Mouse (Mus musculus) hindbrain, embryonic 11.5 days (tissue): ENCODE results near the gene 4932438A13Rik. TPM values are rescaled to one million over a fixed set of nuclear protein-coding genes. Genes with fewer than 3 reads are reported as not detected.
A peak's percentile ranks its signal among the peaks of the same experiment; 100 is the strongest.

Source experiments
- ATAC-seq: fragments of 200-750 bp; cut with Nextera tagmentation; 2 replicates; pipeline ENCODE4 v1.8.0; 2017; ENCODE audit warnings: mild to moderate bottlenecking, moderate TSS enrichment, moderate library complexity; ENCODE audit not compliant: low FRiP score
- DNase-seq: peaks from one replicate; pipeline ENCODE4 v3.0.0-alpha.2; 2015; ENCODE audit warnings: low spot score
- H3K27ac ChIP-seq: fragments of 300-500 bp; sonication (generic); 2 replicates; pipeline ENCODE4 v1.5.1; 2014; ENCODE audit warnings: mild to moderate bottlenecking, low read depth, low read length
- H3K27me3 ChIP-seq: fragments of 300-500 bp; sonication (generic); 2 replicates; pipeline ENCODE4 v1.6.1; 2014; ENCODE audit warnings: mild to moderate bottlenecking, low read length, moderate library complexity, mixed read lengths; ENCODE audit not compliant: control insufficient read depth, insufficient read depth
- H3K36me3 ChIP-seq: fragments of 300-500 bp; sonication (generic); 2 replicates; pipeline ENCODE4 v1.6.1; 2014; ENCODE audit warnings: mild to moderate bottlenecking, low read length, moderate library complexity, mixed read lengths; ENCODE audit not compliant: control insufficient read depth, insufficient read depth
- H3K4me1 ChIP-seq: fragments of 300-500 bp; sonication (generic); replicated peaks from 2 replicates; pipeline ENCODE4 v1.6.1; 2014; ENCODE audit warnings: low read length, mixed read lengths; ENCODE audit not compliant: control insufficient read depth, insufficient read depth
- H3K4me2 ChIP-seq: fragments of 300-500 bp; sonication (generic); replicated peaks from 2 replicates; pipeline ENCODE4 v1.6.1; 2014; ENCODE audit warnings: mild to moderate bottlenecking, low read depth, low read length
- H3K4me3 ChIP-seq: fragments of 300-500 bp; sonication (generic); 2 replicates; pipeline ENCODE4 v1.5.1; 2014; ENCODE audit warnings: low read depth, low read length
- H3K9ac ChIP-seq: fragments of 300-500 bp; sonication (generic); 2 replicates; pipeline ENCODE4 v1.6.1; 2014; ENCODE audit warnings: low read depth, low read length
- H3K9me3 ChIP-seq: fragments of 300-500 bp; sonication (generic); 2 replicates; pipeline ENCODE4 v1.6.1; 2016; ENCODE audit warnings: low read length; ENCODE audit not compliant: control insufficient read depth
- WGBS: fragments of 180-500 bp; shearing (Covaris S2); extraction: QIAGEN DNeasy Blood & Tissue Kit; methylation state at CpG from one replicate; pipeline ENCODE4 v1.1.7; 2014; 5-methylcytosine and 5-hydroxymethylcytosine counted together
- polyA plus RNA-seq: library from polyadenylated mRNA; unstranded; fragments of >200 nt; fragmentation: Nextera tagmentation; extraction: Ambion mirVana; gene quantifications from 2 replicates; pipeline ENCODE4 v1.2.1, GENCODE M21; 2014

The 4932438A13Rik gene
- polyA plus RNA-seq, 1 experiment from 2014 or later, result 62.4 TPM

DNA sequence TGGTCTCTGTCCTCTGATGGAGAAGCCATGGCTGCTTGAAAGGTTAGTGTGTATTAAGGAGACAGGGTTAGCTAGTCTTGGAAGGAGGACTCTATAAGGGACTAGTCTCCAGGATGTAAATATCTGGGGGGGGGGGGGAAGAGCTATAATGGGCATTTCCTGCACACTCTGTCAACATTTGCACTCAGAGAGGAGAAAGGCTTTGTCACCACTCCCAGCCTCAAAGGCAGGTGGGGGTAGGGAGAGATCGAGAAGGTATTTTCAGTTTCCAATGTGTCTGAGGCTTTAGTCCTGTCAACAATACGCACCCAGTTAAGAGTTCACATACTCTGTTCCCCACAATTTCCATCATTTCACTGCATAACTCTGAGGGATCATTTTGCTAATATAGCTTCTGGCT, 28.1 kb upstream of the 4932438A13Rik start:
- Histone ChIP-seq H3K4me2 (no peak overlapping the region), H3K27me3 (no peaks in the 10 kb centered on the region), H3K4me1 (no peaks in the 10 kb centered on the region), H3K36me3 (no peaks in the 10 kb centered on the region), H3K9me3 (no peaks in the 10 kb centered on the region), H3K27ac (no peak overlapping the region), H3K9ac (no peak overlapping the region), H3K4me3 (no peak overlapping the region)
- 86% methylated on average over 2 of the region's 2 CpGs for WGBS
- DNase-seq (no peak), ATAC-seq (no peak)

DNA sequence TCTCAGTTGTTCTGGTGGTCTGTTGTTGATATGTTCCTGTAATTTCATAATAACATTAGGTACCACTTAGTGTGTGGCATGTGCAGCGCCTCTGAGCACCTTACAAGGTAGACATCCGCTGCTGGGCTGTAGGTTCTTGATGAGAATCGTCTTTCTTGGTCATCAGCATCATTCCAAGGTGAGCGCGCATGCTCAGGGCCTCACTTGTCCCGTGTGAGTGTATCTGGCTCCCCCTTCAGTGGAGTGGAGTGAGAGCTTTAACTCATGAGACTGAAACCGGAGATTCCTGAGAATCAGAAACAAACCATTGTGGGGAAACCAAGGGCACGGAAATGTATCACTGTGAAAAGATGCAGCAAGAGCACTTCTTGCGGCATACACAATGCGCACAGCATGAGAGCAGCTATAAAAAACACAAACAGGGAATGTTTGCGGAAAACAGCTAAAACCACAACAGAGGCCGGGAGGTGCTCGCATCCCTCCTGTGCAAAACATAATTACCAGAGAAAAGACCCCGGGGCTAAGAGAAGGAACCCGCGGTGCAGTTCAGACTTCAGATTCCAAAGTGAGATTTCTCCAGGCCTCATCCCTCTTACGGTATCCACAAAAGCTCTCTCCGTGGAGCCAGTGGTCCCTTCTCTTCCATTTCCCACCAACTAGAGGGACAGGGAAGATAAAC, 27.2 kb upstream of the 4932438A13Rik start:
- Histone ChIP-seq H3K9me3 (no peaks in the 10 kb centered on the region), H3K36me3 (no peaks in the 10 kb centered on the region), H3K27ac (no peak overlapping the region), H3K4me1 (no peaks in the 10 kb centered on the region), H3K4me2 (0 out of 2 replicates have a peak overlapping the region, but pooled peaks have one; percentile 11), H3K27me3 (no peaks in the 10 kb centered on the region), H3K9ac (0 out of 2 replicates have a peak overlapping the region, but pooled peaks have one; percentile 23), H3K4me3 (no peak overlapping the region)
- WGBS, result 17% methylated on average over 18 of the region's 18 CpGs
- DNase-seq, result peak; percentile 44
- ATAC-seq, result no peak

DNA sequence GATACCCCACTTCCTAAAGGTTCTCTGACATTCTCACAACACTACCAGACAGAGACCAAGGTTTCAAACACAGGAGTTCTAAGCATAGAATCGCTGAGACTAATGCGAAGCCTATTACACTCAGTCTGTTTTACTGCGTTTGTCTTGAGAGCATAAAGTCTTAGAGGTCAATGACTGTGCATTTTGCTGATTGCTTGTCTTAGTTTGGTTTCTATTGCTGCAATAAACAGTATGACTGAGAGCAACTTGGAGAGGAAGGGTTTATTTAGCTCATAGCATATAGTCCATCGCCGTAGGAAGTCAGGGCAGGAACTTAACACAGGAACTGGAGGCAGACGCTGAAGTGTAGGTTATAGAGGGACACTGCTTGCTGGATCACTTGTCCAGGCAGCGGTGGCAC, 26.1 kb upstream of the 4932438A13Rik start:
- H3K4me3 ChIP-seq, result no peak overlapping the region
- no peak overlapping the region for H3K27ac ChIP-seq
- 90% methylated on average over 7 of the region's 7 CpGs for WGBS
- H3K27me3 ChIP-seq, result no peaks in the 10 kb centered on the region
- H3K9me3 ChIP-seq, result no peaks in the 10 kb centered on the region
- DNase-seq, result no peak
- H3K4me2 ChIP-seq, result no peak overlapping the region
- no peaks in the 10 kb centered on the region for H3K4me1 ChIP-seq
- H3K36me3 ChIP-seq, result no peaks in the 10 kb centered on the region
- H3K9ac ChIP-seq, result no peak overlapping the region
- no peak for ATAC-seq

DNA sequence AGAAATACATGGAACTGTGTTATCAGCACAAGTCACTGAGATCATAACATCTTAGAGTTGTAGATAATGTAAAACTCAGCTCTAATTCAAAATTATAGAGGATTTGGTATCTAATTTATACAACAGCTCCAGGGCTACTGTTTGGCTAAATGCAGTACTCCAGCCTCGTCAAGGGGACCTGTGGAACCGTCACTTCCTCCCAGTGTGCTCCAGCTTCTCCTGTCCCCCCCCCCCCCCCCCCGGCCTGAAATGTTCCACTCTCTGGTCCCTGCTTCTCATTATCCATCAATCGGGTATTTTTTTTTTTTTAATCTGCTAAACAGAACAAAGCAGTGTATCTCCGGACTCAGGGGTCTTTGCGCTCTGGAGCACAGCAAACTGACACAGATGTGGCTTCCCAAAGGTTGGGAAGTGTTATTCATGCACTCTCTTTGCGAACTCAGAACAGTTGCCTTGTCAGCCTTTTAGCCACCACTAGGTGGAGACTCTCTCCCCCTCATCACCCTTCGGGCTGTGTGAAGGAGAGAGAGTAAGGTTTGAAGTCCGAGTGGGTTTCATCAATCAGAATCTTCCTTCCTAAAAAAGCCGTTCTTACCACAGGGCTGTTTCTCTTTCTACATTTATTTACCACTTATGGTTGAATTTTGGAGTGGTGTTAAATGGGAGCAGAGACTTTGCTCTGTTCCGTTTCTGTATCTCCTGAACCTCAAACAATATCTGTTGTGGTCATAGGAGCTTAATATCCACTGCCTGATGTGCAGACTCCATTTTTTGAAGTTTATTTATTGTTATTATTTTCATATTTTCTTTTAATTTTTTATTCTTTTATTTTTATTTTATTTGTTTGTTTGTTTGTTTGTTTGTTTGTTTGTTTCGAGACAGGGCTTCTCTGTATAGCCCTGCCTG, 22.0 kb upstream of the 4932438A13Rik start:
- no peaks in the 10 kb centered on the region for H3K36me3 ChIP-seq
- H3K9ac ChIP-seq, result no peak overlapping the region
- H3K4me3 ChIP-seq, result no peak overlapping the region
- ATAC-seq, result peak; percentile 89
- no peak overlapping the region for H3K27ac ChIP-seq
- H3K9me3 ChIP-seq, result no peaks in the 10 kb centered on the region
- no peak overlapping the region for H3K4me2 ChIP-seq
- WGBS, result 30% methylated on average over 10 of the region's 12 CpGs
- H3K4me1 ChIP-seq, result no peaks in the 10 kb centered on the region
- no peaks in the 10 kb centered on the region for H3K27me3 ChIP-seq
- DNase-seq, result peak; percentile 80

DNA sequence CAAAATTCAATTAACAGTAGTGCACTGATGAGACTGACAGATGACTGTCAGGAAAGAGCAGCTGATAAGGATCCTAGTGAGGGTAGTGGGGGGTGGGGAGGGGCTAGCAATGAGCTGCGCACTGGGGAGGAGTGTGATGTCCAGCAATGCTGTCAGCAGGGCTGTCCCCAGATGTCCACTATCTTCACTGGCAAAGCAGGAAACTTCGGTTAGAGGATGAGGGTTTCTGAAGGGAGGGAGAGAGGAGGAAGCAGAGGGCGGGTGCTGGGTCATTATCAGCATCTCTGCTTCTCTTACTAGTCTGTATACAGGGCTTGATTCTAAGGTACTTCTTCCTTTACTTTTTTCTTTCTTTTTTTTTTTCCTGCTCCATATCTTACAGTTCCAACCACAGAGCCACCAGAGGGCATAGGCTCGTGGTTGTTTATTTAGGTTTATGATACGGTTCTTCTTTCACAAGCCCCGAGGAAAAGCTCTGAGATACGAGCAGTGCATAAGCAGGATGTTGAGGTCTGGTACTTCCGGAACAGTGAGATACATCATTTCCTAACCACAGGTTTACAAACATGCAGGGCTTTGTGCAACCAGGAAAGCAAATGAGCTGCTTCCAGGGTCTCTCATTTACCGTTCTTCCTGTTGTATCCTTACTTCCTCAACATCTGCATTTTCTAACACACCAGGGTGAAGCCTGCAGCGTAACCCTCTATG, 9.0 kb upstream of the 4932438A13Rik start:
- Histone ChIP-seq H3K36me3 (no peaks in the 10 kb centered on the region), H3K27ac (no peak overlapping the region)

DNA sequence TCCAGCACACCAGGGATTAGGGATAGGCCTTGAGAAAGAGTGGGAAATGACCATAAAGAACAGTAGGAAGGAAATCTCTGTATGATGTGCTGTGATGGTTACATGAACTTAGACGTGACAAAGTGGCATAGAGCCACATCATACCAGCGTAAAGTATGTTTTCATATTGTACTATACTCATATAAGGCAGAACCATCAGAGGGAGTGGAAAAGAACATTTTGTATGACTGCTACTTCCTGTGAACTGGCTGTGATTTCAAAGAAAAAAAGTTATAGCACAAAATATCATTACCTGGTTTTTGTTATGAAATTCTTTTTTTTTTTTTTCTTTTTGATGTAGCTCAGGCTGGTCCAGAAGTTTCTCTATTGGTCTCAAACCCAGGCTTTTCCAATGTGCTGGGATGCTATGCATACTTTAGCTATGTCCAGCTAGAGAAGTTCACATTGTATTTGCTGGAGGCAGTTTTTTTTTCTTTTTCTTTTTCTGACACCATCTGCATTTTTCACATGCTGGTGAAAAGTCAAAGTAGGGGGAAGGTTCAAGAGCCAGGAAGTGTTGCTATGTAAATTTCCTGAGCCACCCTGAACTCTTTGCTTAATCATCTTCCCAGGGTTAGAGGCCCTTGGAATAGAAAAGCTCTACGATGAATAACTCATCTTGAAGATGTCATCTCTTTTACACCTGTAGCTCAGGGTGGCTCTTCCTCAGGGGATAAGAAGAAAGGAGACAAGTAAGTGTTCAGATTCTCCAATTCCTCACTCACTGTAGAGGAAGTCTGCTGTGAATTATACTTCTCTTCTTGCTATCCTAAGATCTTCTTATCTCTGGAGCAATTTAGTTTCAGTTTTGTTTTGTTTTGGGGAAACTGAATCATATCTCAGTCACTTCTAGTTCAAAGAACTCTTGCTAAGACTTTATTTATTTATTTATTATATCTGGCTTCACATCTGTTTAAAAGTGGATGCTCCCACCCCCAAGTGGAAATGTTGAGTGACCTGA, 1.2 kb upstream of the 4932438A13Rik start:
- Histone ChIP-seq H3K4me1 (0 out of 2 replicates have a peak, but pooled peaks cover 2% of the 10 kb centered on the region), H3K4me3 (no peak overlapping the region), H3K9me3 (no peaks in the 10 kb centered on the region), H3K27ac (no peak overlapping the region), H3K27me3 (no peaks in the 10 kb centered on the region), H3K9ac (no peak overlapping the region), H3K36me3 (no peaks in the 10 kb centered on the region), H3K4me2 (no peak overlapping the region)
- ATAC-seq, result no peak
- 93% methylated on average over 3 of the region's 3 CpGs for WGBS
- no peak for DNase-seq

More for the DNA sequence above, 9.0 kb upstream of the 4932438A13Rik start:
- H3K4me1 ChIP-seq, result no peaks in the 10 kb centered on the region
- no peak overlapping the region for H3K9ac ChIP-seq
- ATAC-seq (no peak), DNase-seq (no peak)
- H3K4me3 ChIP-seq, result no peak overlapping the region
- no peak overlapping the region for H3K4me2 ChIP-seq
- H3K27me3 ChIP-seq, result no peaks in the 10 kb centered on the region
- 62% methylated on average over 10 of the region's 10 CpGs for WGBS
- H3K9me3 ChIP-seq, result no peaks in the 10 kb centered on the region

DNA sequence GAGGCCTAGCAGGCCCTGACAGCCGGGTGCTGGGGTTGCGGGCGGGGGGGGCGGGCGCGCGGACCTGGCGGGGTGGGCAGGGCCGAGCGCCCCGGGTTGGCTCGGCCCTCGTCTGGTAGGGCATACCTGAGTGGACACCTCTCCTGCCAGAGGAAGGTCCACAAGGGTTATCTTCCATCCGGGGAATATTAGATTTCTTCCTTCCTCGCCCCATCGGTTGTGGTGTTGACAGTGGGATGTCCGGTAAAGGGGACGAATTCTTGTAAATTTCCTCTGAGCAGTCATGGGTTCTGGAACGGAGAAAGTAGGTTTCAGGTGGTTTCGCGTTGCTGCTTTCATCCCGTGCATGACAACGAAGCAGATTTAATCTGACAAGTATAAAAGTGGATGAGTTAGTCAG, 523 bp downstream of the 4932438A13Rik start:
- Histone ChIP-seq H3K36me3 (no peaks in the 10 kb centered on the region), H3K4me2 (peak overlapping the region; percentile 78), H3K9ac (peak overlapping the region; percentile 62), H3K27ac (peak overlapping the region; percentile 69; the same call in 1 of the 2 replicates), H3K4me3 (peak overlapping the region; percentile 81), H3K4me1 (0 out of 2 replicates have a peak, but pooled peaks cover 2% of the 10 kb centered on the region), H3K9me3 (no peaks in the 10 kb centered on the region), H3K27me3 (no peaks in the 10 kb centered on the region)
- WGBS, result 3% methylated on average over 16 of the region's 23 CpGs
- peak; percentile 20 for DNase-seq
- ATAC-seq, result peak; percentile 61
